Mouse (Mus musculus) neural tube, embryonic 15.5 days (tissue): ENCODE measurements at regions not wholly inside any gene's neighbourhood (a gene's known extent, or its start where the extent isn't known, plus 50 kb on each side); places are given as distances from the start of the nearest gene placed in this dataset.

ENCODE experiments used
- ATAC-seq: fragments of 200-750 bp; cut with Nextera tagmentation; 2 replicates; pipeline ENCODE4 v1.8.0; 2017; ENCODE audit warnings: mild to moderate bottlenecking, moderate TSS enrichment, moderate library complexity; ENCODE audit not compliant: low FRiP score
- H3K27ac ChIP-seq: fragments of 300-500 bp; sonication (generic); replicated peaks from 2 replicates; pipeline ENCODE4 v1.5.1; 2015; ENCODE audit warnings: mild to moderate bottlenecking, inconsistent platforms
- H3K27me3 ChIP-seq: fragments of 300-500 bp; sonication (generic); replicated peaks from 2 replicates; pipeline ENCODE4 v1.6.1; 2015; ENCODE audit warnings: inconsistent platforms
- H3K36me3 ChIP-seq: fragments of 300-500 bp; sonication (generic); 2 replicates; pipeline ENCODE4 v1.6.1; 2015; ENCODE audit warnings: inconsistent platforms
- H3K4me1 ChIP-seq: fragments of 300-500 bp; sonication (generic); 2 replicates; pipeline ENCODE4 v1.6.1; 2015; ENCODE audit warnings: inconsistent platforms
- H3K4me2 ChIP-seq: fragments of 300-500 bp; sonication (generic); 2 replicates; pipeline ENCODE4 v1.6.1; 2015; ENCODE audit warnings: inconsistent platforms, mild to moderate bottlenecking, moderate library complexity
- H3K4me3 ChIP-seq: fragments of 300-500 bp; sonication (generic); replicated peaks from 2 replicates; pipeline ENCODE4 v1.5.1; 2015; ENCODE audit warnings: mild to moderate bottlenecking, inconsistent platforms
- H3K9ac ChIP-seq: fragments of 300-500 bp; sonication (generic); replicated peaks from 2 replicates; pipeline ENCODE4 v1.6.1; 2015; ENCODE audit warnings: mild to moderate bottlenecking, inconsistent platforms
- H3K9me3 ChIP-seq: fragments of 300-500 bp; sonication (generic); replicated peaks from 2 replicates; pipeline ENCODE4 v1.6.1; 2016; ENCODE audit warnings: inconsistent platforms
- WGBS: fragments of 180-500 bp; shearing (Covaris S2); methylation state at CpG from one replicate; pipeline ENCODE4 v1.1.7; 2015; ENCODE audit warnings: mixed read lengths; 5-methylcytosine and 5-hydroxymethylcytosine counted together

DNA sequence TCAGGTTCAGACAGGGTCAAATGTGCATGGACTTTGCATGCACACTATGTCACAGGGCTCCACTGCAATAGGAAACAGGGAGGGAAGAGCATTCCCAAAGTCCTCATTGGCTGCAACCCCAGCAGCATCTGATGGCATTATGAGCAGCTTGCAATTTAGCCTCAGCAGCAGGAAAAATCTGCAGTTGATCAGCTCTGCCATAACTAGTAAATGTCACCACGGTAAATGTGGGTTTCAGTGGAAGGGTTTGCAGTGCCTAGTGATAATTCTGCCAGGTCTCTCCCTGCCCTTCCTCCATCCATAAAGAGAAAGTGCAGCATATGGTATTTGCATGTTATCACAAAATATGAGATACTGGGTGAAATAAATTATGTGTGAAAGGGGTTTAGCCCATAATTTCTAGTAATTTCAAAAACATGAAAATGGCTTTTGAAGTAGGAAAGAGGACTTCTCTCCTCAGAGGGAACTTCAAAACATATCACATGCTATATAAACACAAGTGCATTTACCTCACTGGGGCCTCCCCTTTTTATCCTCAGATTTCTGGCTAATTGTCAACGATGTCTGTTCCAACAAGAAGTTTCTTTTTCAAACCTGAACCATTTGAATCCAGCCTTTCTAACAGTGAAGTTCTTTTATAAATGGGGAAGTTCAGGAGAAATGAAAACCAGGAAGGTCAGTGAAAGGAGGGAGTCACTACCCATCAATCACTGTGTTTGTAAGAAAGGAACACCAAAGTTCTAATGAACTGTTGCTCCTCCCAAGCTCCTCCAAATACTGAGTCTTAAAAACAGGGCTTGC is 303.5 kb downstream of the Meis1 start:
- Histone ChIP-seq H3K4me2 (no peak overlapping the region), H3K4me1 (peaks cover 12% of the 10 kb centered on the region), H3K36me3 (no peaks in the 10 kb centered on the region), H3K4me3 (no peak overlapping the region), H3K27me3 (no peaks in the 10 kb centered on the region), H3K9ac (no peak overlapping the region), H3K27ac (no peak overlapping the region), H3K9me3 (no peaks in the 10 kb centered on the region)
- WGBS: 38% methylated on average over 2 of the region's 2 CpGs
- ATAC-seq: peak; percentile 50; the same call in 1 of the 2 replicates

DNA sequence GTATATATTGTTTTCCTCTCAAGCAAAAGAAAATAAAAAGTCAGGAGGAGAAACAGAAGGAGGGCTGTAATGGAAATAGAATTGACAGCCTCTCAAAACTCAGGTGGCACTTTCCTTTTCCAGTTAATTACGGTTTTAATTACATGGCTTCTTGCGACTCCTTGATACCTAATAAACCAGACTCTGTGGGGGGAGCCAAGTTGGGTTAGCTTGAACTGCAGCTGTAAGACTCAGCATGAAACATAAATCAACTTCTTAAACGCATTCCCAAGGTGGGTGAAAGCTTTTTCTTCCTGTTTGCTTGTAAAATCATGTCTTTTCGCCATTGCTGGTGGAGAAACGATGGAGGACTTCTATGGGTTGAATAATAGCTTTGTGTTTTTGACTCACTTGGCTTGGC is 304.4 kb downstream of the Meis1 start:
- Histone ChIP-seq H3K27me3 (no peaks in the 10 kb centered on the region), H3K9me3 (no peaks in the 10 kb centered on the region), H3K27ac (no peak overlapping the region), H3K4me2 (no peak overlapping the region), H3K4me3 (no peak overlapping the region), H3K36me3 (no peaks in the 10 kb centered on the region), H3K4me1 (peaks cover 12% of the 10 kb centered on the region), H3K9ac (no peak overlapping the region)
- ATAC-seq: peak; percentile 74
- 31% methylated on average over 5 of the region's 5 CpGs for WGBS

DNA sequence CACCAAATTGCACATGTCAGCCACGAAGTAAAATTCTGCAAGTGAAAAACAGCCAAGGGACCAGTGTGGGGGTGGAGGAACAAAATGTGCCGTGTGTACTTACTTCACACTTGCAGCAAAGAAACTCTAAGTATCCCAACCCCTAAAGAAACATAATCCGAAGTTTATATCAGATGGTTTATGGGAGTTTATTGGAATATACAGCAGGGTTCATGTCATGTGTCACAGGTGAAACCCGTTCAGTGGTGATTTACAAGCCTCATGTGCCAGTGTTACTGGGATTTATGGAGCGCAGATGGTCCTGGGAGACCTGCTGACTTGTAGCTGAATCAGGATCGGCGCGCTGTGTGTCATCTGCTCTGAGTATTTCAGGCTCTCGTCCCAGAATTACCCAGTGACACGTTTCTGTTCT is 306.1 kb downstream of the Meis1 start:
- Histone ChIP-seq H3K4me1 (peaks cover 12% of the 10 kb centered on the region), H3K27ac (no peak overlapping the region), H3K4me3 (no peak overlapping the region), H3K27me3 (no peaks in the 10 kb centered on the region), H3K9ac (no peak overlapping the region), H3K9me3 (no peaks in the 10 kb centered on the region), H3K36me3 (no peaks in the 10 kb centered on the region), H3K4me2 (no peak overlapping the region)
- WGBS: 42% methylated on average over 10 of the region's 10 CpGs
- peak; percentile 50; the same call in 1 of the 2 replicates for ATAC-seq

DNA sequence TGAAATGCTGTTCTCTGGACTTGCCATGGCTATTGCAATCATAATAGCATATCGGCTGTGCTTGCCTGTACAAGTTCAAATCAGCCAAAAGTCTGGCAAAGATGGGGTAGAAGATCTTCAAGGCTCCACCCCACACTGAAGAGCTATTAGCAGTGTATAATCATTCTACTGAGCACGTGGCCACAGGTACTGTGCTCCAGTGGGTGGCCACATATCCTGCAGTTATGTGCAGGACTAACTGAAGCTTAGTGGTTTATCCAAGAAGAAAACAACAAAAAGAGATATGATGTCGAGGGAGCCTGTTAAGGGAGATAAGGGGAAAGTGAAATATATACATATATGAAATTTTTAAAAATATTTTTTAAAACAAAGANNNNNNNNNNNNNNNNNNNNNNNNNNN is 309.2 kb downstream of the Meis1 start:
- 83% methylated on average over 3 of the region's 3 CpGs for WGBS
- H3K4me2 ChIP-seq: no peak overlapping the region
- H3K9me3 ChIP-seq: no peaks in the 10 kb centered on the region
- ATAC-seq: no peak
- no peaks in the 10 kb centered on the region for H3K27me3 ChIP-seq
- H3K4me3 ChIP-seq: no peak overlapping the region
- no peak overlapping the region for H3K27ac ChIP-seq
- no peak overlapping the region for H3K9ac ChIP-seq
- H3K36me3 ChIP-seq: no peaks in the 10 kb centered on the region
- H3K4me1 ChIP-seq: peaks cover 6% of the 10 kb centered on the region

DNA sequence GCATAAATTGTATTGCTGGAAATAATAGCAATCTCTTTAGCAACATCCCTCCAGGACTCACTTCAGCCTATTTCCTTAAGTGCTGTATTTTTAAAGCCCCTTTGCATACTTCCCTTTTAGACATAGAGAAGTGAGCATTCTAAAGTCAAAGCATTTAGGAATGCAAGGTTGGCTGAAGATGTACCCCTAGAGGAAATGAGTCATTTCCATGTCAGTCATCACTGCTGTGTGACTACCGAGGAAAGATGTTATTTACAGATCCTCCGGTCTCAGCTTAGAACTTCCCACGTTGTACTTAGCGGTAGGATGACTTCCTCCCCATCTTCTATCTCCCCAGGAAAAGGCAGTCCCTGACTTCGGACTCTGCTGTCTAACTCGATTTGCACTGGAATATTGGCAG is 337.2 kb downstream of the Meis1 start:
- no peaks in the 10 kb centered on the region for H3K36me3 ChIP-seq
- ATAC-seq: no peak

DNA sequence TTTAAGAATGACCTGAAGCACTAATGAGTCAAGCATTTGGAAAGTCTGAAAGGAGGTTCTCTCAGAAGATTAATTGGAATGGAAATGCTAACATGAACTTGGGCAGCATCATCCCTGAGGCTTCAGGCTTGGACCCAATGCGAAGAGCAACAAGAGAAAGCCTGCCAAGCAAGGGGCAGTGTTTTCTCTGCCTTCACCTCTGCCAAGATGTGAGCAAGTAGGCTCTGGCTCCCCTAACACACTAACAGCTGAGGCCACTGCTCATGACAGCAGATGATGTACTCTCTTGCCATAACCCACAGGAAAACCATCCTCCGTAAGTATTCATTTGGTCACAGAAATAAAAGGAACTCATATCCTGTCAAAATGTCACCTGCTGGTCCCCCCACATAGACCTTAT is 341.9 kb downstream of the Meis1 start:
- Histone ChIP-seq H3K4me3 (no peak overlapping the region), H3K4me2 (no peak overlapping the region), H3K27me3 (no peaks in the 10 kb centered on the region), H3K27ac (no peak overlapping the region), H3K9ac (no peak overlapping the region), H3K36me3 (no peaks in the 10 kb centered on the region), H3K4me1 (no peaks in the 10 kb centered on the region), H3K9me3 (no peaks in the 10 kb centered on the region)
- ATAC-seq: no peak
- WGBS: 89% methylated on average over 2 of the region's 2 CpGs

More for the DNA sequence above, 337.2 kb downstream of the Meis1 start:
- Histone ChIP-seq H3K4me1 (no peaks in the 10 kb centered on the region), H3K27ac (no peak overlapping the region), H3K9me3 (no peaks in the 10 kb centered on the region), H3K27me3 (no peaks in the 10 kb centered on the region), H3K9ac (no peak overlapping the region), H3K4me3 (no peak overlapping the region), H3K4me2 (no peak overlapping the region)
- WGBS: 76% methylated on average over 6 of the region's 6 CpGs

DNA sequence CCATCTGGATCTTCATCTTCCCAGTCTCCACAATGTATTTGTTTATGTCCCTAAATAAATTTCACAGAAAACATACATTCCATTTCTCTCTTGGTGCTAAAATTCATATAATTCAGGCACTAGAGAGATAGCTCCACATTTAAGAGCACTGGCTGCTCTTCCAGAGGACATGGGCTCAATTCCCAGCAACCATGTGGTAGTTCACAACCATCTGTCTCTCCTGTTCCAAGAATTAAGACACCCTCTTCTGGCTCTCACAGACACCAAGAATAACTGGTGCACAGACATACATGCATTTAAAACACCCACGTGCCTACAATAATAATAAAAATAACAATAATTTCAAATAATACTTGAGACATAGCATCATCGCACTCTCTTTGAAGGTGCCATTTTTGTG is 347.8 kb downstream of the Meis1 start:
- Histone ChIP-seq H3K27ac (no peak overlapping the region), H3K27me3 (no peaks in the 10 kb centered on the region), H3K9me3 (no peaks in the 10 kb centered on the region), H3K4me1 (no peaks in the 10 kb centered on the region), H3K4me3 (no peak overlapping the region), H3K36me3 (no peaks in the 10 kb centered on the region), H3K4me2 (no peak overlapping the region), H3K9ac (no peak overlapping the region)
- 93% methylated on average over 2 of the region's 2 CpGs for whole genome bisulfite sequencing
- no peak for ATAC-seq

DNA sequence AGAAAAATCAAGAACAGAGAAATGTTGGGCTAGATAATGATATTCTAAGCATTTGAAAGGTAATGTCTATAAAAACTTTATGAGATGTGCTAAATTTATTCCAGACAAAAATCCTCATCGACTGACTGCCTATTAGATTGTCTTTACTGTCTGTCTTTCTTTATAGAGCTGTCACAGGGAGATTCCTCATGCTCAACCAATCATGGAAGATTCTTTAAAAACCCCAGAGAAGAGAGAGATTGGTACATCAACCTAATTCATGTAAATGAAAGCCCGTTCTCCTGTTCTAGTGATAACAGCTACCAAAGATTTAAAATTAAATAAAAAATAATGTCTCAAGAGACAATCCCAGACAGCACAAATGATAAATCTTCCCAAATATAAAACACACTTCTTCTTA is 349.5 kb downstream of the Meis1 start:
- 41% methylated on average over 2 of the region's 2 CpGs for WGBS
- H3K9me3 ChIP-seq: no peaks in the 10 kb centered on the region
- no peak overlapping the region for H3K4me3 ChIP-seq

DNA sequence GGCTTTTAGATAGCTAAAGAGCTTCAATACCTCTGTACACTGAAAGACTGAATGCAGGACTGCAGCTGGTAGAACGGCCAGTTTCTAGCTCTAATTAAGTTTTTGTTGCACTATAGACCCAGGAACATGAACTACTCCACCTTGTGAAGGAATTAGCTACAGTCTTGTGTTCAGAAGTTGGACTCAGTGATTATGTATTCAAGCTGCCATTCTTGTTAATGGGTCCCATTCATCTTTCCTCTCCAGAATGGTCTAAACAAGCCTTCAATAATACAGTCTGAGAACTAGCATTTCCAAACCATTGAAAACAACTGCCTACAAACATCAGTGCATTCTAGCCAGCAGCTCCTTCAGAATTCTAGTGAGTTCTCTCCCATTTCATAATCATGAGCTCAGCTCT is 362.4 kb downstream of the Meis1 start:
- Histone ChIP-seq H3K4me2 (no peak overlapping the region), H3K4me1 (no peaks in the 10 kb centered on the region), H3K9ac (no peak overlapping the region), H3K4me3 (no peak overlapping the region), H3K27ac (no peak overlapping the region), H3K27me3 (no peaks in the 10 kb centered on the region), H3K36me3 (no peaks in the 10 kb centered on the region), H3K9me3 (no peaks in the 10 kb centered on the region)
- no peak for ATAC-seq
- 38% methylated on average over 1 of the region's 1 CpGs for WGBS

More for the DNA sequence above, 349.5 kb downstream of the Meis1 start:
- Histone ChIP-seq H3K4me2 (no peak overlapping the region), H3K27me3 (no peaks in the 10 kb centered on the region), H3K9ac (no peak overlapping the region), H3K36me3 (no peaks in the 10 kb centered on the region), H3K4me1 (no peaks in the 10 kb centered on the region), H3K27ac (no peak overlapping the region)
- no peak for ATAC-seq

DNA sequence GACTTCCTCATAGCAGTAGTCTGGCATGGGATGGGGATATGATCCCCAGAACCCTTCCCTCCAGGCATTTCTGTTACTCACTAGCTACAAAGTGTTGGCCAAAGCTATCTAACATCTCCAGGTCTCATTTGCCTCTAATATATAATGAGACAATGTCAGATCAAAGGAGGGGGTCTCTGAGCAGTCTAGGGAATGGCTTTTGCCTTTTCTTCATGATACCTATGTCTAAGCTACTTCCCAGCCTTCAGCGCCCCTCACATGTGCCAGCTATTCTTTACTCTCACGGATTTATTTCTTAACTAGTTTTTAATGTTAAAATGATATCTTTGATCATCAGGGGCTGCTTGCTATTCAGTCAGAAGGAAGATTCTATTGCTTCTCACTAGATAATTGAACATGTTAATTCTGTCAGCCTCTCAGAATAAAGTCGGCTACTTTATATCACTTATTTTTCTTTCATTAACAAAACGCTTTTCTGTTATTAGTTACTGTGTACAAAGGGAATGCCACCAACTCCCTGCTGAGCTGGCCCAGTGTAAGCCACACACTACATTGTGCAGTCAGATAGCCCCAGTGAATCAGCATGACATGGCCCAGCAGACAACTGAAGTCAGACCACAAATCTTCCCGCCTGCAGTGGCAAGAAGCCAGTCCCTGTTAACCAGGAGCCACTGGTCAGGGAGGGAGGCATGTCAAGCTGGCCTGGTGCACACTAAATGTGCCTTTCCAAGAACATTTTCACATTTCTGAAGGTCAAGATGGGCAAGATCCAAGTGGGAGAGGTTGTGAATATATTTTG is 386.6 kb downstream of the Meis1 start:
- ATAC-seq: no peak; the same call in 1 of the 2 replicates

DNA sequence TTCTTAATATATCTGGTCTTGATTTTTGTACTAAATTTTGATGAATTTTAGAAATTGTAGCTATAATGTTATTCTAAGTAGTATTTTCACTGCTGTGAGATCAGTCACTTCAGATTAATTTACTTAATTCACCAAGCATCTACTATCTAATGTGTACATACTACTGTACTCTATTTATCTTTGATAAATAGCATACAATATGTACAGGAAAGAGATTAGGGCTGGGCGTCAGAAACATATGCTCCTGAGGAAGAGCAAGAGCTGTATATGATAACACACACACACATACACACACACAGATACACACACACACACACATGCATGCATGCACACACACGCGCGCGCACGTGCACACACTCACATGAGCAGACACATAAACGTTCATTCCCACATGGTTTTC is 387.2 kb downstream of the Meis1 start:
- H3K4me1 ChIP-seq: no peaks in the 10 kb centered on the region; the same call in 1 of the 2 replicates
- WGBS: 91% methylated on average over 7 of the region's 7 CpGs
- H3K9me3 ChIP-seq: no peaks in the 10 kb centered on the region
- no peaks in the 10 kb centered on the region for H3K27me3 ChIP-seq
- no peak overlapping the region for H3K9ac ChIP-seq
- no peak overlapping the region for H3K27ac ChIP-seq
- H3K4me2 ChIP-seq: no peak overlapping the region
- no peak for ATAC-seq
- no peaks in the 10 kb centered on the region for H3K36me3 ChIP-seq
- H3K4me3 ChIP-seq: no peak overlapping the region

More for the DNA sequence above, 386.6 kb downstream of the Meis1 start:
- no peaks in the 10 kb centered on the region for H3K9me3 ChIP-seq
- no peaks in the 10 kb centered on the region; the same call in 1 of the 2 replicates for H3K4me1 ChIP-seq
- no peak overlapping the region for H3K9ac ChIP-seq
- H3K36me3 ChIP-seq: no peaks in the 10 kb centered on the region
- WGBS: 24% methylated on average over 5 of the region's 5 CpGs
- H3K27me3 ChIP-seq: no peaks in the 10 kb centered on the region
- no peak overlapping the region for H3K27ac ChIP-seq
- H3K4me2 ChIP-seq: no peak overlapping the region
- no peak overlapping the region for H3K4me3 ChIP-seq

DNA sequence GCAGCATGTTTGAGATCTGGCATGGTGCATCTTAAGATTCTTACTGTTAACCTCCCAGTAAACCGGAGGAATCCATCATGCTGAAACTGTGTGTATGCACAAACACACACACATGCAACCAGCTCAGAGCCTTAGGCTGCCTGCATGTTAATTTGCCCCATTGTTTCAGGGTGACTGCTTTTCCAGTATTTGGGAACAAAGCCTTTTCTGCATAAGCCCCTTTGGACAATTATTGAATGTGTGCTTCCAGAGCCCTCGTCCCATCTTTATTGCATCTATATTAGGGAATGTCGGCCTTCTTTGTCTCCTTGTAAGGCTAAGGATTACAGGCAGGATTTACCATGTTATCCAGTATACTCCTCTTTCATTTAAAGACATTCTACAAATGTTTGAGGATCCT is 397.0 kb downstream of the Meis1 start:
- H3K4me2 ChIP-seq: no peak overlapping the region
- H3K27ac ChIP-seq: no peak overlapping the region
- 19% methylated on average over 3 of the region's 3 CpGs for WGBS
- no peaks in the 10 kb centered on the region for H3K9me3 ChIP-seq
- H3K36me3 ChIP-seq: no peaks in the 10 kb centered on the region
- H3K9ac ChIP-seq: no peak overlapping the region
- no peak for ATAC-seq
- no peak overlapping the region for H3K4me3 ChIP-seq
- 0 out of 2 replicates have a peak, but pooled peaks cover 4% of the 10 kb centered on the region for H3K4me1 ChIP-seq
- no peaks in the 10 kb centered on the region for H3K27me3 ChIP-seq
